Comparison of ENCODE assay signal across 8 mouse cellular contexts in genomic region chr17:15499656-15500394, GRCm38 (mm10). TPM values are rescaled to one million over a fixed set of nuclear protein-coding genes. Genes with fewer than 3 reads are reported as not detected.
DNase-seq lines count a peak whose midpoint lies in the region; ATAC-seq and TF ChIP-seq lines count a peak whose summit lies in the region.

Gene Psmb1 (minus strand): TSS chr17:15499751.
Gene Tbp (plus strand): TSS chr17:15499888.

- peaks cover 37% of the 10 kb centered on the region for H3K4me1 ChIP-seq in forebrain, embryonic 10.5 days
- H3K4me1 ChIP-seq in heart, embryonic 15.5 days (replicated peaks), result peaks cover 32% of the 10 kb centered on the region
- peaks cover 20 to 26% of the 10 kb centered on the region in 2 experiments for H3K4me1 ChIP-seq in liver, embryonic 14.5 days (replicated peaks; ENCODE audit: control insufficient read depth in 2 of 2, insufficient read depth in 2 of 2, low read length in 1 of 2)
- peaks cover 18% of the 10 kb centered on the region for H3K4me1 ChIP-seq in neural tube, embryonic 11.5 days (ENCODE audit: control insufficient read depth, insufficient read depth, low read length)
- H3K4me1 ChIP-seq in stomach, postnatal 0 days (replicated peaks; ENCODE audit: control insufficient read depth, insufficient read depth), result peaks cover 4% of the 10 kb centered on the region; the same call in 1 of the 2 replicates

- peak; percentile 90 for ATAC-seq in heart, embryonic 15.5 days (replicated peaks; ENCODE audit: insufficient number of reproducible peaks, insufficient read depth, low FRiP score, low read depth)
- ATAC-seq in liver, embryonic 14.5 days (ENCODE audit: insufficient read depth), result peak; percentile 85
- peak; percentile 95 for ATAC-seq in neural tube, embryonic 11.5 days (ENCODE audit: insufficient read depth, low FRiP score, low TSS enrichment)
- ATAC-seq in stomach, postnatal 0 days (ENCODE audit: low FRiP score, low TSS enrichment), result peak; percentile 96

- H3K36me3 ChIP-seq in forebrain, embryonic 10.5 days (replicated peaks), result peaks cover 37% of the 10 kb centered on the region
- H3K36me3 ChIP-seq in heart, embryonic 15.5 days, result peaks cover 26% of the 10 kb centered on the region
- peaks cover 20% of the 10 kb centered on the region for H3K36me3 ChIP-seq in liver, embryonic 14.5 days (replicated peaks; ENCODE audit: control insufficient read depth, insufficient read depth, low read depth)
- H3K36me3 ChIP-seq in neural tube, embryonic 11.5 days (ENCODE audit: control insufficient read depth, insufficient read depth, low read length), result peaks cover 7% of the 10 kb centered on the region
- H3K36me3 ChIP-seq in stomach, postnatal 0 days (ENCODE audit: control insufficient read depth, insufficient read depth, low read length), result peaks cover 8% of the 10 kb centered on the region

- peak within 1 kb of the TSS; percentile 89 for H3K27ac ChIP-seq in forebrain, embryonic 10.5 days
- H3K27ac ChIP-seq in heart, embryonic 15.5 days, result peak within 1 kb of the TSS; percentile 96
- H3K27ac ChIP-seq in liver, embryonic 14.5 days, result peak within 1 kb of the TSS; percentile 90
- peak within 1 kb of the TSS; percentile 68; the same call in 1 of the 2 replicates for H3K27ac ChIP-seq in neural tube, embryonic 11.5 days (ENCODE audit: low read depth, low read length)
- peak within 1 kb of the TSS; percentile 94 for H3K27ac ChIP-seq in stomach, postnatal 0 days (replicated peaks)

- no peaks in the 10 kb centered on the region for H3K9me3 ChIP-seq in forebrain, embryonic 10.5 days
- no peaks in the 10 kb centered on the region for H3K9me3 ChIP-seq in heart, embryonic 15.5 days (replicated peaks)
- no peaks in the 10 kb centered on the region for H3K9me3 ChIP-seq in liver, embryonic 14.5 days (ENCODE audit: control insufficient read depth, low read length)
- H3K9me3 ChIP-seq in neural tube, embryonic 11.5 days (ENCODE audit: control insufficient read depth, low read length), result no peaks in the 10 kb centered on the region
- H3K9me3 ChIP-seq in stomach, postnatal 0 days (ENCODE audit: control insufficient read depth, low read length), result no peaks in the 10 kb centered on the region

- peak within 1 kb of the TSS; percentile 99 for H3K4me3 ChIP-seq in forebrain, embryonic 10.5 days
- H3K4me3 ChIP-seq in heart, embryonic 15.5 days, result peak within 1 kb of the TSS; percentile 88
- H3K4me3 ChIP-seq in liver, embryonic 14.5 days (ENCODE audit: insufficient read depth in 1 of 2, low read depth in 2 of 2, low read length in 2 of 2), result peak within 1 kb of the TSS; percentile 84 to 96
- H3K4me3 ChIP-seq in neural tube, embryonic 11.5 days (ENCODE audit: low read depth, low read length), result peak within 1 kb of the TSS; percentile 99
- H3K4me3 ChIP-seq in stomach, postnatal 0 days (ENCODE audit: low read depth, low read length), result peak within 1 kb of the TSS; percentile 94

- no peak for TF ChIP-seq CTCF in liver, embryonic 14.5 days (IDR thresholded peaks at IDR 0.05; ENCODE audit: low read depth)
- TF ChIP-seq CTCF in stomach, postnatal 0 days (IDR thresholded peaks at IDR 0.05; ENCODE audit: low read depth), result no peak

- 0 out of 2 replicates have a peak, but pooled peaks have one; percentile 21 for TF ChIP-seq EP300 in liver, embryonic 14.5 days (IDR thresholded peaks at IDR 0.05; ENCODE audit: low read depth)
- TF ChIP-seq EP300 in stomach, postnatal 0 days (optimal IDR thresholded peaks at IDR 0.05), result peak; percentile 40

- WGBS in forebrain, embryonic 10.5 days, result under 1% methylated on average over 63 of the region's 63 CpGs
- under 1% methylated on average over 63 of the region's 63 CpGs for WGBS in heart, embryonic 15.5 days
- under 1% methylated on average over 63 of the region's 63 CpGs for WGBS in liver, embryonic 14.5 days (ENCODE audit: insufficient replicate concordance)
- WGBS in neural tube, embryonic 11.5 days, result under 1% methylated on average over 63 of the region's 63 CpGs
- under 1% methylated on average over 63 of the region's 63 CpGs for WGBS in stomach, postnatal 0 days

- peak within 1 kb of the TSS; percentile 72 for H3K4me2 ChIP-seq in heart, embryonic 15.5 days
- H3K4me2 ChIP-seq in liver, embryonic 14.5 days (ENCODE audit: low read depth), result peak within 1 kb of the TSS; percentile 96
- H3K4me2 ChIP-seq in neural tube, embryonic 11.5 days (ENCODE audit: low read depth), result peak within 1 kb of the TSS; percentile 86
- H3K4me2 ChIP-seq in stomach, postnatal 0 days (replicated peaks; ENCODE audit: low read depth), result peak within 1 kb of the TSS; percentile 80

- DNase-seq in CD8-positive naive resting alpha-beta T cell, adult 2 months (ENCODE audit: low read depth in 2 of 2, low spot score in 2 of 2), result peak; percentile 93 to 95
- DNase-seq in c-Kit-positive CD71-negative TER-119-negative erythroid progenitor cells, embryonic 14.5 days (ENCODE audit: low read depth), result peak; percentile 96
- peak; percentile 99 for DNase-seq in forebrain, embryonic 10.5 days (ENCODE audit: extremely low spot score, low spot score)
- peak; percentile 98 to 99 for DNase-seq in kidney, postnatal 25 days
- DNase-seq in liver, embryonic 14.5 days (ENCODE audit: low read depth in 3 of 3, low spot score in 3 of 3), result peak; percentile 96
- peak; percentile 98 for DNase-seq in neural tube, embryonic 11.5 days (ENCODE audit: low spot score)
- DNase-seq in stomach, postnatal 0 days (ENCODE audit: low spot score), result peak; percentile 97

- H3K27me3 ChIP-seq in forebrain, embryonic 10.5 days (ENCODE audit: poor library complexity, severe bottlenecking), result no peaks in the 10 kb centered on the region
- no peaks in the 10 kb centered on the region for H3K27me3 ChIP-seq in heart, embryonic 15.5 days
- no peaks in the 10 kb centered on the region for H3K27me3 ChIP-seq in liver, embryonic 14.5 days (ENCODE audit: control insufficient read depth, insufficient read depth, low read length)
- H3K27me3 ChIP-seq in neural tube, embryonic 11.5 days (ENCODE audit: control insufficient read depth, insufficient read depth, low read length), result no peaks in the 10 kb centered on the region
- H3K27me3 ChIP-seq in stomach, postnatal 0 days (ENCODE audit: control insufficient read depth, insufficient read depth, low read length), result no peaks in the 10 kb centered on the region

- H3K9ac ChIP-seq in heart, embryonic 15.5 days, result peak within 1 kb of the TSS; percentile 84
- peak within 1 kb of the TSS; percentile 95 for H3K9ac ChIP-seq in liver, embryonic 14.5 days (replicated peaks)
- H3K9ac ChIP-seq in neural tube, embryonic 11.5 days (ENCODE audit: low read length), result peak within 1 kb of the TSS; percentile 82
- H3K9ac ChIP-seq in stomach, postnatal 0 days (ENCODE audit: low read length), result peak within 1 kb of the TSS; percentile 91

RNA-seq across cellular contexts. Expression of gene Psmb1, which starts in this region (rescaled TPM):
- 275 TPM in 2 replicates for polyA plus RNA-seq in forebrain, embryonic 10.5 days (2016; fragmentation: Nextera tagmentation; extraction: Ambion mirVana)
- 173 and 179 TPM in 2 replicates for polyA plus RNA-seq in heart, embryonic 15.5 days (2015; fragmentation: Nextera tagmentation; extraction: Ambion mirVana)
- polyA plus RNA-seq in liver, embryonic 14.5 days (2012; rRNA removed), result 42.5 and 85.5 TPM in 2 replicates
- 167 and 173 TPM in 2 replicates for polyA plus RNA-seq in liver, embryonic 14.5 days (2014; fragmentation: Nextera tagmentation; extraction: Ambion mirVana)
- polyA plus RNA-seq in neural tube, embryonic 11.5 days (2014; fragmentation: Nextera tagmentation; extraction: Ambion mirVana), result 287 and 288 TPM in 2 replicates
- 221 and 222 TPM in 2 replicates for polyA plus RNA-seq in stomach, postnatal 0 days (2015; fragmentation: Nextera tagmentation; extraction: Ambion mirVana)

RNA-seq across cellular contexts. Expression of gene Tbp, which starts in this region (rescaled TPM):
- polyA plus RNA-seq in forebrain, embryonic 10.5 days (2016; fragmentation: Nextera tagmentation; extraction: Ambion mirVana), result 75.7 and 76.0 TPM in 2 replicates
- polyA plus RNA-seq in heart, embryonic 15.5 days (2015; fragmentation: Nextera tagmentation; extraction: Ambion mirVana), result 22.7 and 28.1 TPM in 2 replicates
- polyA plus RNA-seq in liver, embryonic 14.5 days (2012; rRNA removed), result 21.3 and 22.0 TPM in 2 replicates
- polyA plus RNA-seq in liver, embryonic 14.5 days (2014; fragmentation: Nextera tagmentation; extraction: Ambion mirVana), result 19.9 and 24.0 TPM in 2 replicates
- 84.7 TPM in 2 replicates for polyA plus RNA-seq in neural tube, embryonic 11.5 days (2014; fragmentation: Nextera tagmentation; extraction: Ambion mirVana)
- polyA plus RNA-seq in stomach, postnatal 0 days (2015; fragmentation: Nextera tagmentation; extraction: Ambion mirVana), result 19.0 and 20.5 TPM in 2 replicates

Comparison
In these comparisons a context has a peak if more than half of its experiments do, and no peak if none do; other contexts are left out.
1. Peak in every context shown above with its lines: DNase-seq, ATAC-seq, H3K4me3 ChIP-seq and H3K27ac ChIP-seq.